Mouse (Mus musculus) CH12.LX (cell line): ENCODE measurements around the gene Grm8.

ENCODE experiments used
- CTCF ChIP-seq, 2 experiments: IDR thresholded peaks in 1 of 2; conservative IDR thresholded peaks in 1 of 2; 2 replicates each; pipeline ENCODE4 v1.5.1; 2011 to 2012; ENCODE audit warnings: low read depth in 2 of 2, low read length in 2 of 2, improper control_type of control experiment in 1 of 2, inconsistent platforms in 1 of 2, mild to moderate bottlenecking in 1 of 2, moderate library complexity in 1 of 2
- E2F4 ChIP-seq: IDR thresholded peaks from 2 replicates; pipeline ENCODE4 v1.6.1; 2011; ENCODE audit warnings: low read depth, low read length, improper control_type of control experiment; ENCODE audit not compliant: insufficient replicate concordance
- ELF1 ChIP-seq: IDR thresholded peaks from 2 replicates; pipeline ENCODE4 v1.6.1; 2014; ENCODE audit warnings: low read depth, mild to moderate bottlenecking, inconsistent platforms, low read length, improper control_type of control experiment
- EP300 ChIP-seq: IDR thresholded peaks from 2 replicates; pipeline ENCODE4 v1.6.1; 2011; ENCODE audit warnings: low read length, improper control_type of control experiment
- JUND ChIP-seq: conservative IDR thresholded peaks from 2 replicates; pipeline ENCODE4 v1.6.1; 2011; ENCODE audit warnings: low read depth, low read length, improper control_type of control experiment
- MAX ChIP-seq: IDR thresholded peaks from 2 replicates; pipeline ENCODE4 v1.6.1; 2011; ENCODE audit warnings: low read length, improper control_type of control experiment
- POLR2A ChIP-seq: IDR thresholded peaks from 2 replicates; pipeline ENCODE4 v1.6.1; 2011; ENCODE audit warnings: low read depth, mild to moderate bottlenecking, improper control_type of control experiment, low read length
- POLR2AphosphoS2 ChIP-seq: IDR thresholded peaks from 2 replicates; pipeline ENCODE4 v1.6.1; 2011; ENCODE audit warnings: low read depth, low read length, improper control_type of control experiment
- SIN3A ChIP-seq: IDR thresholded peaks from 2 replicates; pipeline ENCODE4 v1.6.1; 2012; ENCODE audit warnings: low read length, improper control_type of control experiment, inconsistent platforms
- USF2 ChIP-seq: conservative IDR thresholded peaks from 2 replicates; pipeline ENCODE4 v1.6.1; 2011; ENCODE audit warnings: low read depth, low read length, improper control_type of control experiment
- ZNF384 ChIP-seq: IDR thresholded peaks from 2 replicates; pipeline ENCODE4 v1.6.1; 2012; ENCODE audit warnings: low read depth, low read length, improper control_type of control experiment, inconsistent platforms

DNA sequence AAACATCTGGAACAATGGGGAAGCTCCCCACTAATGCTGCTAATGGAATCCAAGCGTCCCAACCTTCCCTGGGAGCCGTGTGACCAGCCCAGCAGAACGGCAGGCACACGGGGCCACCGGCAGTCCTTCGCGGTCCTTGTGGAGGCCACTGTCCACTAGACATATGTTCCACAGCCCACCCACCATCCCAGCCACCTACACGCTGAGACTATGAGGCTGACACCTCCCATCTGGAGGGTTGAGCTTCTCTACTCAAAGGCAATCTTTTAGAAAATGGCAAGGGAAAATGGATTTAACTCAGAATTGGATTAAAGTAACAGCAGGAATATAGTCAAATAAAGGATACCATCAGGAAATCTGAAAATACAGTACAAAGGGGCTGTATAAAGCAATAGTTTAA, 23.4 kb downstream of the Grm8 start:
- TF ChIP-seq USF2 (no peak), CTCF (conservative IDR thresholded peaks at IDR 0.05 in 1 of 2, IDR thresholded peaks at IDR 0.05 in 1 of 2; ENCODE audit: low read depth in 2 of 2, low read length in 2 of 2) (no peak), ZNF384 (no peak), EP300 (no peak), SIN3A (no peak), JUND (no peak), MAX (no peak), E2F4 (no peak), POLR2A (no peak), ELF1 (no peak), POLR2AphosphoS2 (no peak)
